Mouse (Mus musculus): Measurements from ENCODE around the gene Wdfy1.

- TF ChIP-seq CTCF (IDR thresholded peaks at IDR 0.05; ENCODE audit: borderline replicate concordance, extremely low read depth, insufficient read depth, insufficient read length), result no peak
- TF ChIP-seq POLR2A (IDR thresholded peaks at IDR 0.05; ENCODE audit: borderline replicate concordance, extremely low read depth, insufficient read depth, insufficient read length, poor library complexity, severe bottlenecking), result no peak
These were observed 18.3 kb downstream of the Wdfy1 start for GRCm38 (mm10) chr1:79757597-79757996.

Data from brain, embryonic 14.5 days (tissue).